Mouse (Mus musculus): ENCODE data around the gene Krtap1-5. TPM values are rescaled to one million over a fixed set of nuclear protein-coding genes. Genes with fewer than 3 reads are reported as not detected.

Krtap1-5 gene
- polyA plus RNA-seq, 1 experiment from 2014 or later: not detected

Other genes with a start within 250 kb of the Krtap1-5 start
- 0.11 TPM in 1 of 2 replicates, not detected in the other for gene Krt26, start 243.1 kb downstream of the Krtap1-5 start, polyA plus RNA-seq (2015; fragmentation: Nextera tagmentation; extraction: Ambion mirVana)
- gene Krt27, start 229.9 kb downstream of the Krtap1-5 start, polyA plus RNA-seq (2015; fragmentation: Nextera tagmentation; extraction: Ambion mirVana): not detected in 2 replicates
- gene Krt28, start 206.1 kb downstream of the Krtap1-5 start, polyA plus RNA-seq (2015; fragmentation: Nextera tagmentation; extraction: Ambion mirVana): 0.09 TPM in 1 of 2 replicates, not detected in the other
- gene Krt10, start 191.7 kb downstream of the Krtap1-5 start, polyA plus RNA-seq (2015; fragmentation: Nextera tagmentation; extraction: Ambion mirVana): 18.3 and 21.2 TPM in 2 replicates
- gene Krt12, start 158.8 kb downstream of the Krtap1-5 start, polyA plus RNA-seq (2015; fragmentation: Nextera tagmentation; extraction: Ambion mirVana): not detected in 2 replicates
- 64.3 and 72.9 TPM in 2 replicates for gene Krt20, start 142.9 kb downstream of the Krtap1-5 start, polyA plus RNA-seq (2015; fragmentation: Nextera tagmentation; extraction: Ambion mirVana)
- gene Krt23, start 87.9 kb downstream of the Krtap1-5 start, polyA plus RNA-seq (2015; fragmentation: Nextera tagmentation; extraction: Ambion mirVana): 12.2 and 13.1 TPM in 2 replicates
- not detected in 2 replicates for gene Krt39, start 59.7 kb downstream of the Krtap1-5 start, polyA plus RNA-seq (2015; fragmentation: Nextera tagmentation; extraction: Ambion mirVana)
- gene Krt40, start 37.9 kb downstream of the Krtap1-5 start, polyA plus RNA-seq (2015; fragmentation: Nextera tagmentation; extraction: Ambion mirVana): not detected in 2 replicates
- not detected in 2 replicates for gene Krtap3-3, start 30.2 kb downstream of the Krtap1-5 start, polyA plus RNA-seq (2015; fragmentation: Nextera tagmentation; extraction: Ambion mirVana)
- gene Krtap3-2, start 24.2 kb downstream of the Krtap1-5 start, polyA plus RNA-seq (2015; fragmentation: Nextera tagmentation; extraction: Ambion mirVana): not detected in 2 replicates
- gene Gm11939, start 21.6 kb downstream of the Krtap1-5 start, polyA plus RNA-seq (2015; fragmentation: Nextera tagmentation; extraction: Ambion mirVana): not detected in 2 replicates
- 0.30 TPM in 1 of 2 replicates, not detected in the other for gene Krtap3-1, start 14.4 kb downstream of the Krtap1-5 start, polyA plus RNA-seq (2015; fragmentation: Nextera tagmentation; extraction: Ambion mirVana)
- not detected in 2 replicates for gene Krtap1-4, start 2.6 kb upstream of the Krtap1-5 start, polyA plus RNA-seq (2015; fragmentation: Nextera tagmentation; extraction: Ambion mirVana)
- gene Krtap1-3, start 10.3 kb upstream of the Krtap1-5 start, polyA plus RNA-seq (2015; fragmentation: Nextera tagmentation; extraction: Ambion mirVana): not detected in 2 replicates
- gene Krtap9-3, start 17.1 kb upstream of the Krtap1-5 start, polyA plus RNA-seq (2015; fragmentation: Nextera tagmentation; extraction: Ambion mirVana): not detected in 2 replicates
- gene Gm11938, start 22.3 kb upstream of the Krtap1-5 start, polyA plus RNA-seq (2015; fragmentation: Nextera tagmentation; extraction: Ambion mirVana): not detected in 2 replicates
- gene Gm11937, start 29.2 kb upstream of the Krtap1-5 start, polyA plus RNA-seq (2015; fragmentation: Nextera tagmentation; extraction: Ambion mirVana): not detected in 2 replicates
- gene Krtap2-4, start 33.8 kb upstream of the Krtap1-5 start, polyA plus RNA-seq (2015; fragmentation: Nextera tagmentation; extraction: Ambion mirVana): not detected in 2 replicates
- not detected in 2 replicates for gene Gm11562, start 39.4 kb upstream of the Krtap1-5 start, polyA plus RNA-seq (2015; fragmentation: Nextera tagmentation; extraction: Ambion mirVana)
- not detected in 2 replicates for gene Krtap4-1, start 47.2 kb upstream of the Krtap1-5 start, polyA plus RNA-seq (2015; fragmentation: Nextera tagmentation; extraction: Ambion mirVana)
- not detected in 2 replicates for gene Krtap4-2, start 54.1 kb upstream of the Krtap1-5 start, polyA plus RNA-seq (2015; fragmentation: Nextera tagmentation; extraction: Ambion mirVana)
- gene Krtap4-7, start 63.1 kb upstream of the Krtap1-5 start, polyA plus RNA-seq (2015; fragmentation: Nextera tagmentation; extraction: Ambion mirVana): not detected in 2 replicates
- gene Gm11555, start 69.2 kb upstream of the Krtap1-5 start, polyA plus RNA-seq (2015; fragmentation: Nextera tagmentation; extraction: Ambion mirVana): not detected in 2 replicates
- not detected in 2 replicates for gene Gm11563, start 77.9 kb upstream of the Krtap1-5 start, polyA plus RNA-seq (2015; fragmentation: Nextera tagmentation; extraction: Ambion mirVana)
- not detected in 2 replicates for gene Krtap4-6, start 84.9 kb upstream of the Krtap1-5 start, polyA plus RNA-seq (2015; fragmentation: Nextera tagmentation; extraction: Ambion mirVana)
- not detected in 2 replicates for gene Gm14190, start 109.7 kb upstream of the Krtap1-5 start, polyA plus RNA-seq (2015; fragmentation: Nextera tagmentation; extraction: Ambion mirVana)
- gene Gm14180, start 153.3 kb upstream of the Krtap1-5 start, polyA plus RNA-seq (2015; fragmentation: Nextera tagmentation; extraction: Ambion mirVana): not detected in 2 replicates
- gene Gm11595, start 191.9 kb upstream of the Krtap1-5 start, polyA plus RNA-seq (2015; fragmentation: Nextera tagmentation; extraction: Ambion mirVana): not detected in 2 replicates
- gene Krtap4-8, start 199.7 kb upstream of the Krtap1-5 start, polyA plus RNA-seq (2015; fragmentation: Nextera tagmentation; extraction: Ambion mirVana): not detected in 2 replicates
- gene Krtap4-9, start 204.2 kb upstream of the Krtap1-5 start, polyA plus RNA-seq (2015; fragmentation: Nextera tagmentation; extraction: Ambion mirVana): not detected in 2 replicates
- not detected in 2 replicates for gene Gm11596, start 212.5 kb upstream of the Krtap1-5 start, polyA plus RNA-seq (2015; fragmentation: Nextera tagmentation; extraction: Ambion mirVana)
- gene Gm11569, start 217.9 kb upstream of the Krtap1-5 start, polyA plus RNA-seq (2015; fragmentation: Nextera tagmentation; extraction: Ambion mirVana): not detected in 2 replicates
- gene Gm11554, start 223.4 kb upstream of the Krtap1-5 start, polyA plus RNA-seq (2015; fragmentation: Nextera tagmentation; extraction: Ambion mirVana): not detected in 2 replicates
- gene Krtap4-13, start 228.9 kb upstream of the Krtap1-5 start, polyA plus RNA-seq (2015; fragmentation: Nextera tagmentation; extraction: Ambion mirVana): not detected in 2 replicates
- not detected in 2 replicates for gene Gm11564, start 234.7 kb upstream of the Krtap1-5 start, polyA plus RNA-seq (2015; fragmentation: Nextera tagmentation; extraction: Ambion mirVana)

All from intestine, embryonic 15.5 days (tissue).